Mouse (Mus musculus) limb, embryonic 10.5 days (tissue): Measurements from ENCODE around the gene Mamstr. TPM values are rescaled to one million over a fixed set of nuclear protein-coding genes. Genes with fewer than 3 reads are reported as not detected.

Experiments
- DNase-seq: peaks from one replicate; pipeline ENCODE4 v3.0.0-alpha.2; 2017; ENCODE audit warnings: low spot score
- H3K27ac ChIP-seq: fragments of 300-500 bp; sonication (generic); 2 replicates; pipeline ENCODE4 v1.5.1; 2016; ENCODE audit warnings: mild to moderate bottlenecking
- H3K27me3 ChIP-seq: fragments of 300-500 bp; sonication (generic); 2 replicates; pipeline ENCODE4 v1.6.1; 2016; ENCODE audit warnings: low read depth, mild to moderate bottlenecking; ENCODE audit not compliant: poor library complexity, severe bottlenecking
- H3K36me3 ChIP-seq: fragments of 300-500 bp; sonication (generic); 2 replicates; pipeline ENCODE4 v1.6.1; 2016; ENCODE audit warnings: mild to moderate bottlenecking, moderate library complexity
- H3K4me1 ChIP-seq: fragments of 300-500 bp; sonication (generic); 2 replicates; pipeline ENCODE4 v1.6.1; 2016
- H3K4me3 ChIP-seq: fragments of 300-500 bp; sonication (generic); 2 replicates; pipeline ENCODE4 v1.5.1; 2016; ENCODE audit warnings: mild to moderate bottlenecking, moderate library complexity
- H3K9me3 ChIP-seq: fragments of 300-500 bp; sonication (generic); replicated peaks from 2 replicates; pipeline ENCODE4 v1.6.1; 2016; ENCODE audit warnings: mild to moderate bottlenecking
- WGBS: fragments of 180-500 bp; shearing (Covaris S2); methylation state at CpG from one replicate; pipeline ENCODE4 v1.1.7; 2016; 5-methylcytosine and 5-hydroxymethylcytosine counted together
- polyA plus RNA-seq: library from polyadenylated mRNA; unstranded; fragments of >200 nt; fragmentation: Nextera tagmentation; extraction: Ambion mirVana; gene quantifications from 2 replicates; pipeline ENCODE4 v1.2.1, GENCODE M21; 2016

Gene Mamstr
- polyA plus RNA-seq = 2.2 and 3.2 TPM in 2 replicates

- H3K4me1 ChIP-seq = peaks cover 47% of the 10 kb centered on the region
- no peak within 1 kb of the TSS for H3K27ac ChIP-seq
- no peaks in the 10 kb centered on the region for H3K9me3 ChIP-seq
- H3K36me3 ChIP-seq = peaks cover 11% of the 10 kb centered on the region
- H3K4me3 ChIP-seq = peak within 1 kb of the TSS; percentile 42
- DNase-seq = no peak
- peaks cover 16% of the 10 kb centered on the region; the same call in 1 of the 2 replicates for H3K27me3 ChIP-seq
- 19% methylated on average over 19 of the region's 19 CpGs for WGBS
Observed at GRCm38 (mm10) chr7:45639561-45640027, at the start of gene Mamstr. Gene Mamstr, plus strand, starts transcription at chr7:45639977.

DNA sequence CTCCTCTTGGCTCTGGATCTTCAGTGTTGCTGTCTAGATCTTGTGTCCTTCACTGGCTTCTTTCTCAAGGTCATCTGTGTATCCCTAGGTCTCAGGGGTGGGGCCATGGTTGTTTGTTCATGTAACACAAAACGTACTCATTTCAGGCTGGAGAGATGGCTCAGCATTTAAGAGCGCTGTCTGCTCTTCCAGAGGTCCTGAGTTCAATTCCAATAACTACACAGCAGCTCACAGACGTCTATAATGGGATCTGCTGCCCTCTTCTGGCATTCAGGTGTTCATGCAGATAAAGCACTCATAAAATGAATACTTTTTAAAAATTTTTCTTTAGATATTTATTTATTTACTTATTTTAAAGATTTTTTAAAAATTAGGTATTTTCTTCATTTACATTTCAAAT lies 48.9 kb upstream of the Mamstr start:
- H3K27me3 ChIP-seq = no peaks in the 10 kb centered on the region
- 0 out of 2 replicates have a peak, but pooled peaks cover 6% of the 10 kb centered on the region for H3K4me1 ChIP-seq
- no peaks in the 10 kb centered on the region for H3K9me3 ChIP-seq
- H3K4me3 ChIP-seq = no peak overlapping the region
- no peak for DNase-seq
- no peak overlapping the region for H3K27ac ChIP-seq
- WGBS = 67% methylated on average over 3 of the region's 3 CpGs
- H3K36me3 ChIP-seq = peaks cover 22% of the 10 kb centered on the region

DNA sequence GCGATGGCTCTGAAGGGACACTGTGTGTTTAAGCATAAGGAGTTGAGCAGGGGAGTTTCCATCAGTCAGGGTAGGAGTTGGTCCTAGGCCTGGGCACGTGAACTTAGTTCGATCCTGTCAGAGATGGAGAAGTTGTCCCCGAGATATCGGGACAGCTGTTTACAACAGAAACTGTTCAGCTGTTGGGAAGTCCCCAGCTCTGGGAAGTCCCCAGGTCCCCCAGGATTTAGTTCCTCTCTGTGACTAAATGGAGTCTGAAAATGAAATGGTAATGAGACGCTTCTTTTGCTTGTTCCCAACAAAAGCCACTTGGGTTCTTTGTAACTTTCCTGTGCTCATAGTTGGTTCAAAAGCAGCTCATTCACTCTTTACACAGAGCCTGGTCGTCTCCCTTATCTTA lies 47.9 kb upstream of the Mamstr start:
- WGBS = 84% methylated on average over 7 of the region's 7 CpGs
- no peak for DNase-seq
- Histone ChIP-seq H3K4me1 (0 out of 2 replicates have a peak, but pooled peaks cover 6% of the 10 kb centered on the region), H3K27me3 (no peaks in the 10 kb centered on the region), H3K36me3 (peaks cover 12% of the 10 kb centered on the region), H3K9me3 (no peaks in the 10 kb centered on the region), H3K4me3 (no peak overlapping the region), H3K27ac (no peak overlapping the region)

DNA sequence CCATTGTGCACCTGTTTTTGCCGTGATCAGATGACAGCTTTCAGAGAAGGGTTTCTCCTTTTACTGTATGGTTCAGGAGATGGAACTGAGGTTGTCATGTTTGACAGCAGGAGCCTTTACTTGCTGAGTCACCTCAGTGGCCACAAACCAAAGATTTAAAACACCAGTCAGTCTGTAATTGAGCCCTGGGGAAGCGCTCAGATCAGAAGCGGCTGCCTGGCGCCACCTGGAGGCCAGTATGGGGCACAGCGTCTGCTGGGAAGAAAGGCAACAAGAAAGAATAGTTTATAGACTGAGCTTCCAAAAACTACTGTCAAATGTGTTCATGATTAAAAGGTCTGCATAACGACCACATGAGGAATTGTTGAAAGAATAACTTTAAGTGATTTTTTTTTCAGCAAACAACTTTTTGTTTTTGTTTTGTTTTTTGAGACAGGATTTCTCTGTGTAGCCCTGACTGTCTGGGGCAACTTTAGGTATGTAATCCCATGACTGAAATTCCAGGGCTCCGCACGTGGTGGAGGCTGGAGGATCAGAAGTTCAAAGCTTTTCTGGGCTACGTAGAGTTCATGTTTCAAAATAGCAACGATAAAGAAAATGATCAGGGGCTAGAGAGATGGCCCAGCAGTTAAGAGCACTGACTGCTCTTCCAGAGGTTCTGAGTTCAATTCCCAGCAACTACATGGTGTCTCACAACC lies 46.5 kb upstream of the Mamstr start:
- no peaks in the 10 kb centered on the region for H3K27me3 ChIP-seq
- H3K9me3 ChIP-seq = no peaks in the 10 kb centered on the region
- no peak overlapping the region for H3K4me3 ChIP-seq
- peak; percentile 82 for DNase-seq
- 27% methylated on average over 10 of the region's 10 CpGs for WGBS
- no peak overlapping the region for H3K27ac ChIP-seq
- peaks cover 1% of the 10 kb centered on the region for H3K36me3 ChIP-seq
- 0 out of 2 replicates have a peak, but pooled peaks cover 6% of the 10 kb centered on the region for H3K4me1 ChIP-seq

- H3K4me3 ChIP-seq = no peak overlapping the region
- DNase-seq = no peak
- 83% methylated on average over 4 of the region's 4 CpGs for WGBS
Observed at GRCm38 (mm10) chr7:45595176-45595575, 44.6 kb upstream of the Mamstr start.

GRCm38 (mm10) chr7:45596107-45596506 lies 43.7 kb upstream of the Mamstr start:
- Histone ChIP-seq H3K36me3 (no peaks in the 10 kb centered on the region), H3K4me1 (peaks cover 11% of the 10 kb centered on the region), H3K27ac (no peak overlapping the region), H3K4me3 (no peak overlapping the region), H3K9me3 (no peaks in the 10 kb centered on the region), H3K27me3 (no peaks in the 10 kb centered on the region)
- WGBS = 81% methylated on average over 1 of the region's 1 CpGs
- no peak for DNase-seq

More at GRCm38 (mm10) chr7:45595176-45595575, 44.6 kb upstream of the Mamstr start:
- peaks cover 11% of the 10 kb centered on the region for H3K4me1 ChIP-seq
- H3K27me3 ChIP-seq = no peaks in the 10 kb centered on the region
- no peak overlapping the region for H3K27ac ChIP-seq
- no peaks in the 10 kb centered on the region for H3K9me3 ChIP-seq
- H3K36me3 ChIP-seq = no peaks in the 10 kb centered on the region

DNA sequence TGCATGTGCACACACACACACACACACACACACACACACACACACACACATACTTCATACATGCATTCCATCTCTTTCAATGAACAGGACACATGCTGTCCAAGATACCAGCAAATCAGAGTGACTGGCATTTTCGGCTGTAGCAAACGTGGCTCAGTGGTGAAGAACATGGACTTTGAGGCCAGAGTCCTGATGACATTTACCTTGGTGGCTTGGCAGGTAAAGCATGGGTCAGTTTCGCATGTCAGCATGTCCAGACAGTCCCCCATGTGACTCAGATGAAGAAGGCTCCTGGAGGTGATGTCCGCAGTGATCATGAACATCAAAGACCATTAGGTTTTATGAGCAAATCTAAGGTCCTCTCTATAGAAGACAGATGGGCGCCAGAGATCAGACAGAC lies 42.8 kb upstream of the Mamstr start:
- no peak overlapping the region for H3K27ac ChIP-seq
- no peaks in the 10 kb centered on the region for H3K36me3 ChIP-seq
- H3K9me3 ChIP-seq = no peaks in the 10 kb centered on the region
- H3K4me3 ChIP-seq = no peak overlapping the region
- no peaks in the 10 kb centered on the region for H3K27me3 ChIP-seq
- no peak for DNase-seq
- 88% methylated on average over 5 of the region's 5 CpGs for WGBS
- H3K4me1 ChIP-seq = peaks cover 19% of the 10 kb centered on the region

- peaks cover 20% of the 10 kb centered on the region for H3K4me1 ChIP-seq
- H3K9me3 ChIP-seq = no peaks in the 10 kb centered on the region
- 92% methylated on average over 6 of the region's 6 CpGs for WGBS
- no peak overlapping the region for H3K27ac ChIP-seq
- H3K27me3 ChIP-seq = no peaks in the 10 kb centered on the region
- no peak for DNase-seq
- H3K36me3 ChIP-seq = no peaks in the 10 kb centered on the region
- no peak overlapping the region for H3K4me3 ChIP-seq
Observed at GRCm38 (mm10) chr7:45597527-45597926, 42.2 kb upstream of the Mamstr start.

DNA sequence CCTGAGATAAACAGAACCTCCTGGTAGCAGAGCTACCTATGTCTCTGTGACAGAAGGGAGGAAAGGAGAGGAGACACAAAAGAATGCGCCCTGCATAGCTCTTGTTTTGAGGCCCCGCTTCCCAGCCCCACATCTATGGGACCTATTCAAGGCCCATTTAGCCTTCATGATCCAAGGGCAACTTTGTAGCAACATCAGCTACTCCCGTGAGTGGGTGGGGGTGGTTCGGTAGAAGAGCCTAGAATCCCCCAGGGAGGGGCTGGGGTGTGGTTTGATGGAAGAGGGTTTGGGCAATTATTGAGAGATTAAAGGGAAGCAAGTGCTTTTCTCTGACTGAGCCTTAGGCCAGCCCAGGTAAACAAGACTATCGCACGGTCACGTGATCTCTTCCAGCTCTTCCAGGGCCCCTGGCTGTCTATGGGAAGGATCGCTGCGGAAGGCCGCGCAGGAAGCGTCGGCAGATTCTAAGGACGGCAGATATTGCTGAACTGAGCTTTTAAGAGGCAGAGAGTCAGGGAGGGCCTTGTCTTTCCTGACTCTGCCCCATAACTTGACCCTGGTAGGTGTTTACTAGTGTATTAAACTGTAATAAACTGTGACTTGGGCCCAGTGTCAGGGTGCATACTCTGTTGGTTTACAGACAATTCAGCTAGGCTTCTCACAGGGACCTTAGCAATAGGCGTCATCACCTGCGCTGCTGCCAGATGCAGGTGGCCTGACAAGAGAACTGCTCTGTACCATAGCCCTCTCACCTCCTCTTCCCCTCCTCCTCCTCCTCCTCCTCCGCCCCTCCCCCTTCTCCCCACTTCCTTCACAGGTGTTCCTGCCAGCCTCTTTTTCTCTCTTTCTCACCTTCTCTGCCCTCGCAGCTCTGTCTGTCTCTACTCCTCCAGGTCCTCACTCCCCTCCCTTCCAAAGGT lies 40.6 kb upstream of the Mamstr start:
- Histone ChIP-seq H3K27me3 (no peaks in the 10 kb centered on the region), H3K9me3 (no peaks in the 10 kb centered on the region), H3K36me3 (no peaks in the 10 kb centered on the region), H3K4me3 (no peak overlapping the region), H3K27ac (no peak overlapping the region), H3K4me1 (peaks cover 20% of the 10 kb centered on the region)
- WGBS = 50% methylated on average over 18 of the region's 18 CpGs
- no peak for DNase-seq

- Histone ChIP-seq H3K36me3 (no peaks in the 10 kb centered on the region), H3K9me3 (no peaks in the 10 kb centered on the region), H3K27ac (no peak overlapping the region), H3K4me3 (no peak overlapping the region), H3K27me3 (no peaks in the 10 kb centered on the region), H3K4me1 (peaks cover 9% of the 10 kb centered on the region)
- 87% methylated on average over 9 of the region's 9 CpGs for WGBS
- DNase-seq = no peak
Observed at GRCm38 (mm10) chr7:45605704-45606289, 34.0 kb upstream of the Mamstr start.

DNA sequence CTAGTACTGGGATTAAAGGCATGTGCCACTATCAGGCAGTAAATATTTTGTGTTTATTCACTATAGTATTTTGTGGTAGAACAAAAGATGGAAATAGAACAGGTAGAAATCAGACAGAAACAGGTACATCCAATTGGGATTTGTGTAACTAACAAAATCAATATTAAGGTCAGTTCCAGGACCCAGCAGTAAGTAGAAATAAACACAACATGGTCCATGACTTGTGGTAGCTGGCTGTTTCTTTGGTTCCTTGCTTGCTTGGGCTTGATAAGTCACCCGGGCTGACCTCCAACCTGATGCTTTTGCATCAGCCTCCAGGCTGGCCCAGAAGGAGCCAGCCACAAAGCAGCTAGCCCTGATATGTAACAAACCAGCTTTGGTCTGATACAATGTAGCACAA lies 30.3 kb upstream of the Mamstr start:
- Histone ChIP-seq H3K4me3 (no peak overlapping the region), H3K27me3 (0 out of 2 replicates have a peak, but pooled peaks cover 6% of the 10 kb centered on the region), H3K9me3 (no peaks in the 10 kb centered on the region), H3K27ac (no peak overlapping the region), H3K4me1 (no peaks in the 10 kb centered on the region), H3K36me3 (no peaks in the 10 kb centered on the region)
- no peak for DNase-seq
- 71% methylated on average over 1 of the region's 1 CpGs for WGBS

- no peak for DNase-seq
- Histone ChIP-seq H3K9me3 (no peaks in the 10 kb centered on the region), H3K36me3 (no peaks in the 10 kb centered on the region), H3K27ac (no peak overlapping the region), H3K4me1 (peaks cover 19% of the 10 kb centered on the region), H3K27me3 (peaks cover 64% of the 10 kb centered on the region), H3K4me3 (no peak overlapping the region)
- WGBS = 19% methylated on average over 6 of the region's 6 CpGs
Observed at GRCm38 (mm10) chr7:45616277-45616676, 23.5 kb upstream of the Mamstr start.
